Mouse (Mus musculus): ENCODE results near the gene B430306N03Rik.
"Not testable (repeated sequence)": the region's sequence is repeated elsewhere in the genome, so short reads cannot be mapped to it uniquely, and the experiment has no call there.

Gene B430306N03Rik

DNA sequence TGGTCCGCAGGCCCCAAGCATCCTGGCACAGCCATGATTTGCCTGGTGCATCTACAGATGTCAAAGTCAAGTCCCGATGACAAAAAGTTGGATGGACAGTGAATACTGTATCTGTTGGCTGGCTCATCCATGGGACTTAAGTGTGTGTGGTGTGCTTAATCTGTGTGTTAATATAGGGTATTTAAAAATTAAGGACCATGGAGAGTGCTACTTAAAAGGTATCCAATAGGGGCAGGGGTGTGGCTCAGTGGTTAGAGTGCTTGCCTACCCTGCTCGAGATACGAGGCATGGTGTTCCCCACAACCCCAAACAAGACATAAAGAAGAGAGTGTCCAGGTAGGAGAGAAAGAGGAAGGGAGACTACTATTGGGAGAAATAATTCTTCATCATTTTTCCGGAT is 14.1 kb upstream of the B430306N03Rik start:
- in situ Hi-C loops (cut with MseI, MboI): no loop called here

DNA sequence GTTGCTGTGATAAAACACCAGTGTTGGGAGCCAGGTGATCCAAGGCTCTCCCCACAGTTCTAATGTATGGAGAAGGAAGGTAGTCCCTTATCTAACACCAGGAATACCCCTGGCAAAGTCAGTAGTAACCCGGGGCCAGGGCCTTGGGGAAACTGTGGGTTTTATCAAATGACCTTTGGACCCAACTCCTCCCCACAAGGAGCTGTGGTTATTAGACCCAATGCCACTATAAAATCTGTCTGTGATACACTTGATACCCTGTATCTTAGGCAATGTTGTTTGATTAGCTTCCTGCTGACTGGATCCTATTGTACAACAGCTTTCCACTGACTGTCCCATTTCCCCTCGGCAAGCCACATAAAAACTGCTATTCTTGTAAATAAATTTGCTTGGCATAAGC is 3.8 kb upstream of the B430306N03Rik start:
- in situ Hi-C loops (cut with MseI, MboI): no loop called here

DNA sequence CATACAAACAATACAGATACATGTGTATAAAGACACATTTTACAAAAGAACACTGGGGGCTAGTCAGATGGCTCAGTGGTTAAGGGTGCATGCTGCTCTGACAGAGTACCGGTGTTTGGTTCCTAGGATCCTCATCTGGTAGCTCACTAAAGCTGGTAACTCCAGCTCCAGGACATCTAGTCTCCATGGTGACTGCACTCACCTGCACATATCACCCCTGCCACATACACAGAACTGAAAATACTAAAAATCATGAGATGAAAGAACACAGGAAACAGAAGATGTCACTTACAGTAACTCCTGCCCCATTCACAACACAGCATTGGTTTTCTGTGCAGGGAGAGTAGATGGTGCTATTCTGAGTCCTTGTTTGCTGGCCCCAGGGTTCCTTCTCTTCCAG is 2.7 kb downstream of the B430306N03Rik start:
- in situ Hi-C loops (cut with MseI, MboI): no loop called here

GRCm38 (mm10) chr17:48321279-48321678 is 5.3 kb downstream of the B430306N03Rik start:
- in situ Hi-C loops (cut with MseI, MboI): no loop called here

DNA sequence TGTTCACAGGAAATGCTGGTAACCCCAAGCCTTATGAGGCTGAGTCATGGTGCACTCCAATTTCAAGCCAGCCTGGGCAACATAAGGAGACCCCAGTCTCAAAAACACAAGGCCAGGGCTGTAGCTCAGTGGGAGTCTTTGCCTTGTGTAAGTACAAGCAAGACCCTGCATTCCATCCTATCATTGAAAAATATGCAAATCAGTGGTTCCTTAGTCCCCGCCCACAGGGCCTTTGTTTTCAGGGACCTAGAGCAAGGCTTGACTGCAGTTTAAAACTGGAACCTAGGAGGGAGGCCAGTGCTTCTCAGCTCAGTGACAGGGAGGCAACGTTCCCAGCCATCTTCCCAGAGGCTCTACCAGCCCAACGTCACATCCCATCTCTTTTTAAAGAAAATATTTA is 7.3 kb downstream of the B430306N03Rik start:
- in situ Hi-C loops (cut with MseI, MboI): no loop called here

DNA sequence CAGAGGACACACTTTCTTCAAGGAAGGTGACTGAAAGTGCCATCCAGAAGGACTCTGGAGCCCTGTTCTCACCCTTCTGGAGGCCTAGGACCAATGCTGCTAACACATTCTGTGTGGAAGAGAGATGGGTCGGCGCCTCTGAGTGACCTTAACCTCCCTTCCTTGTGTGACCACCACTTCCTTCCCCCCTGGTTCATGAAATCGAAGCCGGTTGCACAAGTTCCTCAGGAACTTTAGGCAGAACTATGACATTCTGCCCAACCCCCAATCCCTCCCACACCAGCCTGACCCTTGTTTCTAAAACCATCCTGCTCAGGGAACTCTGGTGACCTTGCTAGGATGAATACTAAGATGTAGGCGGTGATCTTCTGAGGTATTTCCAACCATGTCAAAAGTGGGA is 8.3 kb downstream of the B430306N03Rik start:
- in situ Hi-C loops (cut with MseI, MboI): no loop called here

DNA sequence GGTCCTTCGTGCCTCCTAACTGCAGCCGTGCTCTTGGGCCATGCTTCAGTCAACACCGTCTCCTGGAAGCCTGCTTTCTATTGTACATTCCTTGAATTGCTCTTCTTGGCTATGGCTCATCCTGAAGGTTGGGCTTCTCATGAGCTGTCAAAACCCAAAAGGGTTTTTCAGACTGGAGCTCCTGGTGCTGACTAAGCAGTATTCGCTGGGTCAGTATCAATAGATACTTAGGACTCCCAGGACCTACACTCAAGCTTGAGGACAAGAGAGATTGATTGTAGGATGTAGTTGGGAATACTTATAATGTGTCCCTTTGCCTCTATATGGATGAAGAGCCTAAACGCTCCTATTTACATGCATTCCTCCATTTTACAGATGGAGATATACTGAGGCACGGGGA is 9.2 kb downstream of the B430306N03Rik start:
- in situ Hi-C loops (cut with MseI, MboI): no loop called here

GRCm38 (mm10) chr17:48325638-48326037 is 9.7 kb downstream of the B430306N03Rik start:
- in situ Hi-C loops (cut with MseI, MboI): no loop called here

GRCm38 (mm10) chr17:48326656-48327055 is 10.7 kb downstream of the B430306N03Rik start:
- in situ Hi-C loops (cut with MseI, MboI): no loop called here

DNA sequence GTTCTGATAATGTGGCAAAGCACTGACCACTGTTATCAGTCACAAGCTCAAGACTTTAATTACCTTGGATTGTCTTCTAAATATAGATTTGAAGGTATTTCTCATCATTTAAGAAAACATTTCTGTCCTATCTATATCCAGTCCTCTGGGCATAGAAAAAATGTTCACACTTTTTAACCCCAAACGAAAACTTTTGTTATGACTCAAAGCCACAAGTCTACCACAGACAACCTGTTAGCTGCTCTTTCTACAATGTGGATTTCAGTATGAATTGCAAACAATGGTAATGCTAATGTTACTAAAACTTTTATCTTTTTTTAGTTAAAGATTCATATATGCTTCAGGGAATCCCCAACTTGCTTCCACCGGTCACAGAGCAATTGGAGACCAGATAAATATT is 16.6 kb downstream of the B430306N03Rik start:
- in situ Hi-C loops (cut with MseI, MboI): loop anchor here (10.0 kb wide), 4 partner anchors 58 to 218 kb away; no protein-coding TSS in a partner anchor

- in situ Hi-C loops (cut with MseI, MboI): loop anchor here (10.0 kb wide), 4 partner anchors 59 to 219 kb away; no protein-coding TSS in a partner anchor
Observed at GRCm38 (mm10) chr17:48334186-48334585, 18.2 kb downstream of the B430306N03Rik start.

- in situ Hi-C loops (cut with MseI, MboI): loop anchor here (10.0 kb wide), 4 partner anchors 62 to 222 kb away; no protein-coding TSS in a partner anchor
Observed at GRCm38 (mm10) chr17:48336857-48337256, 20.9 kb downstream of the B430306N03Rik start.

DNA sequence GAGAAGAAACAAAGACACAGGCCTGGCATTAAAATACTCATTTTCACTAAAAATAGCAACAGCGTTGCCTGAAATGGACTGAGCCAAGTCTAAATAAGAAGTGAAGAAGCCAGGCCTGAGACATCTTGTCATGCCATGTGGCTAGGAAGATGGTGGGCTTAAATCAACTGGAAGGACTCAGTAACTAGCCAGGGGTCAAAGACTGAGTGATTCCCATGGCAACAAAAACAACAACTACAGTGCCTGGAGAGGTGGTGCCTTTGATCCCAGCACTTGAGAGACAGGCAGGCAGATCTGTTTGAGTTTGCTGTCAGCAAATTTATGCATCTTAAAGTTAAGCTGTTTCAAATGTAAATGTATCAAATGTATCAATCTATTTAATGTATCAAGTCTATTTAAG is 24.3 kb downstream of the B430306N03Rik start:
- in situ Hi-C loops (cut with MseI, MboI): no loop called here

DNA sequence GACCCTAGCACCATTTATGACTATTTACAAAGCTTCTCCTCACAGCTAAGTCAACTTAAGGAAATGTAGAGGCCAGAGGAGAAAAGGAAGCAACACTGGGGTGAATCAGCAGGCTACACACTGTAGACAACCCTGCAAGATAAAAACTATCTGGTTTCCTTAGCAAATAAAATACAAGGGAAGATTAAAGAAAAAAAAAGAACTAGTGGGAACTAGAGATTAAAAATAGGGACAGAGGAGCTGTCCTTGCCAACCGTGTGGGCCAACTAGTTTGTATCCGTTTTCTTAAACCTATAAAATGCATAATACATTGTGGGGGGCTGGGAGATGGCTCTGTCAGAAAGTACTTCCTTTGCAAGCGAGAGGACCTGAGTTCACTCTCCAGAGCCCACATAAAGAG is 26.0 kb downstream of the B430306N03Rik start:
- in situ Hi-C loops (cut with MseI, MboI): no loop called here

DNA sequence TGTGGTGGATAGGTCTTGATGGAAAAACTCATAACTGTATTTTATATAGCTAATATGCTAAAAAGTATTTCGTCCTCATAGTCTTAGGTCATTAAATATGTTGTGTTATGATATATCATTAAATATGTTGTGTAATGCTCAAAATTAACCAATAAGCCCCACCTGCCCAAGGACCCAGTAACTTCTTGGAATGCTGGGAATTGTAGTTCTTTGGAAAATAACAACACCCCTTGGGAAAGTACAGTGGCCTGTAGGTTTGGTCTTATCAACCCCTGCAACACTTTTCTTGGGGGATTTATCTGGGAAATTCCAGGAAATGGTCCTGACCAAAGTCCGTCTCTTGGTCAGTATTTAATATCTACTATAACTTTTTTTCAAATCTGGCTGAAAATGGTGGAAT is 27.1 kb downstream of the B430306N03Rik start:
- in situ Hi-C loops (cut with MseI, MboI): no loop called here

- in situ Hi-C loops (cut with MseI, MboI): no loop called here
Observed at GRCm38 (mm10) chr17:48345824-48346223, 29.9 kb downstream of the B430306N03Rik start.

GRCm38 (mm10) chr17:48346231-48346630 is 30.3 kb downstream of the B430306N03Rik start, which contains the start of gene Trem2:
TSS of gene Trem2 (plus strand) at chr17:48346401.
- in situ Hi-C loops (cut with MseI, MboI): no loop called here

- in situ Hi-C loops (cut with MseI, MboI): no loop called here
Observed at GRCm38 (mm10) chr17:48346834-48347233, 30.9 kb downstream of the B430306N03Rik start.

- in situ Hi-C loops (cut with MseI, MboI): no loop called here
Observed at GRCm38 (mm10) chr17:48347287-48347686, 31.3 kb downstream of the B430306N03Rik start.

GRCm38 (mm10) chr17:48350681-48351193 is 34.8 kb downstream of the B430306N03Rik start:
- in situ Hi-C loops (cut with MseI, MboI): no loop called here

DNA sequence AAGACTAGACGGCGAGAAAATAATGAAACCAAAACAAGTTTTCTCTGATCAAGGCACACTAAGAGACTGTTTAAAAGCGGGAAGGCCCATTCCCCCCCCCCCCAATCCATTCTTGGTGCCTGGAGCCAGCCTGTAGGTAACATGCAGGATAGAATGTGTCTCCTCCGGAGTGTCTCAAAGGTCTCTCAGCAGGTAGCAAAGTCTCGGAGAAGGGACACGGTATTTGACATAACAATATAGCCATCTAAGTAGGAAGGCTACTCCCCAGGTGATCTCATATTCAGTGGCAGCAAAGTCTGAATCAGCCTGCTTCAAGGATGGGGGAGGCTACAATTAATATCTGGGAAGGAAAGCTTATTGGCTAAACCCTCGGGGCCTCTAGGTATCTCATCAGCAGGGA is 37.0 kb downstream of the B430306N03Rik start:
- in situ Hi-C loops (cut with MseI, MboI): not testable (repeated sequence)

GRCm38 (mm10) chr17:48355822-48356221 is 39.9 kb downstream of the B430306N03Rik start:
- in situ Hi-C loops (cut with MseI, MboI): no loop called here

- in situ Hi-C loops (cut with MseI, MboI): no loop called here
Observed at GRCm38 (mm10) chr17:48357892-48358291, 42.0 kb downstream of the B430306N03Rik start.

GRCm38 (mm10) chr17:48359616-48360015 is 43.7 kb downstream of the B430306N03Rik start, which contains the start of gene Treml1:
TSS of gene Treml1 (plus strand) at chr17:48359916.
- in situ Hi-C loops (cut with MseI, MboI): no loop called here
